Mouse (Mus musculus) left cerebral cortex, postnatal 14 days (tissue): Measurements from ENCODE around the gene Slc15a5. TPM values are rescaled to one million over a fixed set of nuclear protein-coding genes. Genes with fewer than 3 reads are reported as not detected.

ENCODE experiments used
- DNase-seq, 2 experiments: peaks; one replicate each; pipeline ENCODE4 v3.0.0; 2021 to 2022; ENCODE audit warnings: low spot score in 2 of 2, mixed read lengths in 1 of 2
- intact Hi-C: fragments of 180-260 bp; cut with DNase I; formaldehyde crosslinking; loops from one replicate; pipeline ENCODE4 v1.15.1; 2025
- total RNA-seq, 2 experiments: library from RNA; stranded (reverse); gene quantifications; 2 replicates each; pipeline ENCODE4 v1.2.3; 2021

Slc15a5 gene
- total RNA-seq, 2 experiments from 2014 or later: 0.17 to 0.86 TPM

GRCm38 (mm10) chr6:138070720-138071504 is 8.8 kb downstream of the Slc15a5 start:
- intact Hi-C loops: no loop called here
- DNase-seq: peak; percentile 15 to 53

- intact Hi-C loops: no loop called here
These were observed 9.8 kb downstream of the Slc15a5 start for GRCm38 (mm10) chr6:138069921-138070320.

GRCm38 (mm10) chr6:138055572-138055971 is 24.1 kb downstream of the Slc15a5 start:
- no peak for DNase-seq
- intact Hi-C loops: no loop called here

More at GRCm38 (mm10) chr6:138069921-138070320, 9.8 kb downstream of the Slc15a5 start:
- DNase-seq: peak; percentile 22 to 36

GRCm38 (mm10) chr6:138054956-138055355 is 24.8 kb downstream of the Slc15a5 start:
- intact Hi-C loops: no loop called here
- no peak for DNase-seq

GRCm38 (mm10) chr6:138054166-138054565 is 25.6 kb downstream of the Slc15a5 start:
- no peak for DNase-seq
- intact Hi-C loops: no loop called here

- intact Hi-C loops: no loop called here
- no peak for DNase-seq
These were observed 26.0 kb downstream of the Slc15a5 start for GRCm38 (mm10) chr6:138053686-138054085.

- intact Hi-C loops: no loop called here
- no peak for DNase-seq
These were observed 34.4 kb downstream of the Slc15a5 start for GRCm38 (mm10) chr6:138045364-138045763.

GRCm38 (mm10) chr6:138042891-138043290 is 36.8 kb downstream of the Slc15a5 start:
- DNase-seq: no peak
- intact Hi-C loops: no loop called here

GRCm38 (mm10) chr6:138041865-138042264 is 37.9 kb downstream of the Slc15a5 start:
- intact Hi-C loops: no loop called here
- no peak for DNase-seq

GRCm38 (mm10) chr6:138037587-138037986 is 42.1 kb downstream of the Slc15a5 start:
- no peak for DNase-seq
- intact Hi-C loops: no loop called here

- DNase-seq: no peak
- intact Hi-C loops: no loop called here
These were observed 42.8 kb downstream of the Slc15a5 start for GRCm38 (mm10) chr6:138036891-138037290.

- no peak for DNase-seq
- intact Hi-C loops: no loop called here
These were observed 62.8 kb downstream of the Slc15a5 start for GRCm38 (mm10) chr6:138016898-138017297.

GRCm38 (mm10) chr6:138014976-138015674 is 64.6 kb downstream of the Slc15a5 start:
- peak in 1 of 2 experiments; percentile 13 for DNase-seq
- intact Hi-C loops: no loop called here

GRCm38 (mm10) chr6:138011955-138012354 is 67.8 kb downstream of the Slc15a5 start:
- intact Hi-C loops: no loop called here
- DNase-seq: no peak

GRCm38 (mm10) chr6:138007705-138008104 is 72.0 kb downstream of the Slc15a5 start:
- no peak for DNase-seq
- intact Hi-C loops: no loop called here

- DNase-seq: peak in 1 of 2 experiments; percentile 46
- intact Hi-C loops: no loop called here
These were observed 73.0 kb downstream of the Slc15a5 start for GRCm38 (mm10) chr6:138006525-138007251.

- intact Hi-C loops: loop anchor here (10.0 kb wide), 1 partner anchor 165 kb away; no protein-coding TSS in a partner anchor
- peak in 1 of 2 experiments; percentile 48 for DNase-seq
These were observed 89.9 kb downstream of the Slc15a5 start for GRCm38 (mm10) chr6:137989853-137990252.

GRCm38 (mm10) chr6:137985169-137985568 is 94.5 kb downstream of the Slc15a5 start:
- intact Hi-C loops: loop anchor here (10.0 kb wide), 1 partner anchor 170 kb away; no protein-coding TSS in a partner anchor

GRCm38 (mm10) chr6:137982195-137982737 is 97.5 kb downstream of the Slc15a5 start:
- intact Hi-C loops: loop anchor here (10.0 kb wide), 1 partner anchor 173 kb away; no protein-coding TSS in a partner anchor
- DNase-seq: no peak

More at GRCm38 (mm10) chr6:137985169-137985568, 94.5 kb downstream of the Slc15a5 start:
- no peak for DNase-seq
